Mouse (Mus musculus): ENCODE data around the gene Vdac1.

DNA sequence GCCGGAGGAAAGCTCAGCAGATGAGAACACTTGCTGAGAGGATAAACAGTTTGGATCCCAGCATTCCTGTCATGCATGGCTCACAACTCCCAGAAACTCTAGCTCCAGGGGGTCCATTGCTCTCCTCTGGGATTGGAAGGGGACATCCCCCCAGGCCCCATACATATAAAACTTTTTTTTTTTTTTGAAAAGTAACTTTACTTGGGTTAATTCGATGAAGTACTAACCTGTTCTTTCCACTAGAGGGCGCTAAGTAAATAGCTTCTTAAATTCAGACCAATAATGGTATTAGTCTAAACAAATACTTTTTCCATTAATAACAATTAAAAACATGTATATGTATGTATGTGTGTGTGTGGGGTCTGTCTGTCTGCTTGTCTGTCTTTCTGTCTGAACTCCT, 24.0 kb downstream of the Vdac1 start:
- TF ChIP-seq CTCF (IDR thresholded peaks at IDR 0.05; ENCODE audit: borderline replicate concordance, insufficient read depth, low read length) (no peak), POLR2A (IDR thresholded peaks at IDR 0.05; ENCODE audit: low read depth, low read length) (no peak)

All from embryonic fibroblast, embryonic 13.5 days (primary cell).